Mouse (Mus musculus): ENCODE results near the gene Zdhhc16.

GRCm38 (mm10) chr19:41980422-41980818 is 47.1 kb downstream of the Zdhhc16 start:
- TF ChIP-seq EP300 (IDR thresholded peaks at IDR 0.05; ENCODE audit: low read depth) (no peak), CTCF (IDR thresholded peaks at IDR 0.05; ENCODE audit: low read depth) (no peak)

All from liver, postnatal 0 days (tissue).